Mouse (Mus musculus) MEL (cell line): ENCODE results near the gene P4ha2.

Experiments
- CTCF ChIP-seq, 3 experiments: IDR thresholded peaks in 2 of 3; conservative IDR thresholded peaks in 1 of 3; 2 replicates each; pipeline ENCODE4 v1.5.1; 2011 to 2012; ENCODE audit warnings: low read length in 3 of 3, low read depth in 2 of 3, mild to moderate bottlenecking in 2 of 3, improper control_type of control experiment in 1 of 3, inconsistent platforms in 1 of 3, mixed read lengths in 1 of 3, moderate library complexity in 1 of 3; ENCODE audit not compliant: control insufficient read depth in 1 of 3, insufficient read depth in 1 of 3, poor library complexity in 1 of 3, severe bottlenecking in 1 of 3
- GATA1 ChIP-seq: IDR thresholded peaks from 2 replicates; pipeline ENCODE4 v1.6.1; 2011; ENCODE audit warnings: low read depth, low read length, improper control_type of control experiment
- KAT2A ChIP-seq: conservative IDR thresholded peaks from 2 replicates; pipeline ENCODE4 v1.6.1; 2012; ENCODE audit warnings: low read depth, low read length, improper control_type of control experiment, inconsistent platforms
- MAX ChIP-seq: IDR thresholded peaks from 2 replicates; pipeline ENCODE4 v1.6.1; 2011; ENCODE audit warnings: low read length, improper control_type of control experiment
- MXI1 ChIP-seq: IDR thresholded peaks from 2 replicates; pipeline ENCODE4 v1.6.1; 2011; ENCODE audit warnings: mild to moderate bottlenecking, low read depth, low read length, improper control_type of control experiment
- NELFE ChIP-seq: IDR thresholded peaks from 2 replicates; pipeline ENCODE4 v1.6.1; 2011; ENCODE audit warnings: low read depth, low read length, improper control_type of control experiment
- POLR2A ChIP-seq, 2 experiments: IDR thresholded peaks; 2 replicates each; pipeline ENCODE4 v1.6.1; 2011 to 2012; ENCODE audit warnings: low read length in 2 of 2, mild to moderate bottlenecking in 2 of 2, control low read depth in 1 of 2, improper control_type of control experiment in 1 of 2, low read depth in 1 of 2, moderate library complexity in 1 of 2; ENCODE audit not compliant: control insufficient read depth in 1 of 2, insufficient read depth in 1 of 2, poor library complexity in 1 of 2
- TAL1 ChIP-seq: IDR thresholded peaks from 2 replicates; pipeline ENCODE4 v1.6.1; 2012; ENCODE audit warnings: mild to moderate bottlenecking, inconsistent platforms, low read length, moderate library complexity, mixed read lengths
- UBTF ChIP-seq: IDR thresholded peaks from 2 replicates; pipeline ENCODE4 v1.6.1; 2012; ENCODE audit warnings: low read depth, mild to moderate bottlenecking, inconsistent platforms, low read length, improper control_type of control experiment, moderate library complexity, borderline replicate concordance; ENCODE audit not compliant: insufficient read depth

DNA sequence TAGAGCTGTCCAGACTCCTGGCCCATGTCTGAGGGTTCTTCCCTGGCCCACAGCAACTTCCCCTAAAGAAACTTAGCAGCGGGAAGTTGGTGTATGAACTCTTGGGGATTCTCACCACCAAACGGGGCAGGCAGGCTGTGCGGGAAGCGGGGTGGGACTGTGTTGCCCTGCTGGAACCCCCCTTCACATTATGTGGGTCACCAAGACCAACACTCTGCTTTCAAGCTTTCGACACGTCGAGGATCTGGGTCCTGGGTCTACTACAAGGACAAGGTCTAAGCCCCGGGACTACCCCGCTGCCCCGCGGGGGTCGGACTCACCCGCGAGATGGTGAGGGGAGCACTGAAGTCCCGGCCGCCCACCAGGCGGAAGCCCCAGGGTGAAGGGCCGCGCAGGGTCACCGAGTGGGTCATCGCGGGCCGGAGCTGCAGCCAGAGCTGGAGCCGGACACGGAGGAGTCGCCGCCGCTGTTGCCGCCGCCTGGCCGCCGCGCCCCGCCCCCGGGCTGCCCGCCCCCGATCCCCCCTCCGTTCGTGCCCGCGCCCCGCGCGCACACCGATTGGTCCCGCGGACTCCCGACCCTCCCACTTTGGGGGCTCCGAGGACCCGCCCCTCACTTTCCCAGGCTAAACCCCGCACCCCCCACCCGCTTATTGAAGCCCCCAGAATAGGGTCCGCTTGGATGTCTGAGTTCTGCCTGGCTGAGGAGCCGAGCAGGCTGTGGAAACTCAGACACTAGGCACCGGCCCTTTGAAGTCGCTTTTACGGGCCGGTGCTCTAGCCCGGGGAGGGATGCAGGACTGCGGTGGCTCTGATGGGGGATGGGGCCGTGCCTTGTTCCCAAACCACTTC lies 31.1 kb upstream of the P4ha2 start, which contains the start of gene Pdlim4:
- TF ChIP-seq POLR2A (IDR thresholded peaks at IDR 0.05; ENCODE audit: control insufficient read depth in 1 of 2, insufficient read depth in 1 of 2, low read depth in 1 of 2, low read length in 2 of 2, poor library complexity in 1 of 2) (no peak), GATA1 (no peak), MAX (no peak), UBTF (no peak), TAL1 (no peak), CTCF (IDR thresholded peaks at IDR 0.05 in 2 of 3, conservative IDR thresholded peaks at IDR 0.05 in 1 of 3; ENCODE audit: control insufficient read depth in 1 of 3, insufficient read depth in 1 of 3, low read depth in 2 of 3, low read length in 3 of 3, poor library complexity in 1 of 3, severe bottlenecking in 1 of 3) (no peak), KAT2A (no peak), NELFE (no peak), MXI1 (no peak)
